Mouse (Mus musculus) MEL (cell line): ENCODE measurements around the gene Hoxb9. TPM values are rescaled to one million over a fixed set of nuclear protein-coding genes. Genes with fewer than 3 reads are reported as not detected.

ENCODE experiments used
- DNase-seq: peaks from one replicate; pipeline ENCODE4 v3.0.0; 2011; ENCODE audit warnings: low read depth, low spot score
- H3K27ac ChIP-seq: 2 replicates; pipeline ENCODE4 v1.5.1; 2012; ENCODE audit warnings: low read depth, mild to moderate bottlenecking, control low read depth, low read length, moderate library complexity; ENCODE audit not compliant: control insufficient read depth
- H3K27me3 ChIP-seq, 2 experiments: fragments of 150-350 bp in 1 of 2; sonication (generic) in 1 of 2; 2 replicates each; pipeline ENCODE4 v1.6.1; 2012; ENCODE audit warnings: low read length in 2 of 2, mild to moderate bottlenecking in 2 of 2, improper control_type of control experiment in 1 of 2, moderate library complexity in 1 of 2; ENCODE audit not compliant: insufficient read depth in 2 of 2, control insufficient read depth in 1 of 2
- H3K36me3 ChIP-seq, 2 experiments: 2 replicates each; pipeline ENCODE4 v1.6.1; 2012 to 2014; ENCODE audit warnings: low read length in 2 of 2, improper control_type of control experiment in 1 of 2, inconsistent platforms in 1 of 2, mild to moderate bottlenecking in 1 of 2; ENCODE audit not compliant: insufficient read depth in 2 of 2, control insufficient read depth in 1 of 2
- H3K4me1 ChIP-seq, 2 experiments: fragments of 150-350 bp in 1 of 2; sonication (generic) in 1 of 2; 2 replicates each; pipeline ENCODE4 v1.6.1; 2012; ENCODE audit warnings: low read length in 2 of 2, improper control_type of control experiment in 1 of 2, mild to moderate bottlenecking in 1 of 2; ENCODE audit not compliant: insufficient read depth in 2 of 2, control insufficient read depth in 1 of 2
- H3K4me3 ChIP-seq, 2 experiments: fragments of 150-350 bp in 1 of 2; sonication (generic) in 1 of 2; 2 replicates each; pipeline ENCODE4 v1.5.1; 2012; ENCODE audit warnings: low read depth in 2 of 2, low read length in 2 of 2, mild to moderate bottlenecking in 2 of 2, moderate library complexity in 2 of 2, control low read depth in 1 of 2, improper control_type of control experiment in 1 of 2; ENCODE audit not compliant: control insufficient read depth in 1 of 2, insufficient read depth in 1 of 2
- H3K79me2 ChIP-seq: 2 replicates; pipeline ENCODE4 v1.6.1; 2012; ENCODE audit warnings: mild to moderate bottlenecking, low read length, moderate library complexity; ENCODE audit not compliant: control insufficient read depth, poor library complexity, insufficient read depth
- H3K9ac ChIP-seq: 2 replicates; pipeline ENCODE4 v1.6.1; 2012; ENCODE audit warnings: low read depth, mild to moderate bottlenecking, control low read depth, low read length, moderate library complexity; ENCODE audit not compliant: control insufficient read depth, poor library complexity, severe bottlenecking
- H3K9me3 ChIP-seq: fragments of 150-350 bp; sonication (generic); replicated peaks from 2 replicates; pipeline ENCODE4 v1.6.1; 2012; ENCODE audit warnings: mild to moderate bottlenecking, low read length, improper control_type of control experiment, moderate library complexity; ENCODE audit not compliant: insufficient read depth
- E2F4 ChIP-seq: IDR thresholded peaks from 2 replicates; pipeline ENCODE4 v1.6.1; 2011; ENCODE audit warnings: low read depth, low read length, improper control_type of control experiment, borderline replicate concordance
- GABPA ChIP-seq: IDR thresholded peaks from 2 replicates; pipeline ENCODE4 v1.6.1; 2012; ENCODE audit warnings: low read depth, mild to moderate bottlenecking, inconsistent platforms, low read length, improper control_type of control experiment, moderate library complexity
- HCFC1 ChIP-seq: IDR thresholded peaks from 2 replicates; pipeline ENCODE4 v1.6.1; 2012; ENCODE audit warnings: low read depth, mild to moderate bottlenecking, inconsistent platforms, low read length, improper control_type of control experiment, moderate library complexity
- JUND ChIP-seq: IDR thresholded peaks from 2 replicates; pipeline ENCODE4 v1.6.1; 2011; ENCODE audit warnings: low read depth, mild to moderate bottlenecking, improper control_type of control experiment, low read length
- KAT2A ChIP-seq: conservative IDR thresholded peaks from 2 replicates; pipeline ENCODE4 v1.6.1; 2012; ENCODE audit warnings: low read depth, low read length, improper control_type of control experiment, inconsistent platforms
- MAFK ChIP-seq: IDR thresholded peaks from 2 replicates; pipeline ENCODE4 v1.6.1; 2011; ENCODE audit warnings: low read depth, mild to moderate bottlenecking, low read length, improper control_type of control experiment, borderline replicate concordance
- MAX ChIP-seq: IDR thresholded peaks from 2 replicates; pipeline ENCODE4 v1.6.1; 2011; ENCODE audit warnings: low read length, improper control_type of control experiment
- MXI1 ChIP-seq: IDR thresholded peaks from 2 replicates; pipeline ENCODE4 v1.6.1; 2011; ENCODE audit warnings: mild to moderate bottlenecking, low read depth, low read length, improper control_type of control experiment
- MYC ChIP-seq: IDR thresholded peaks from 2 replicates; pipeline ENCODE4 v1.6.1; 2011; ENCODE audit warnings: low read depth, mild to moderate bottlenecking, low read length, improper control_type of control experiment, moderate library complexity
- POLR2A ChIP-seq, 2 experiments: IDR thresholded peaks; 2 replicates each; pipeline ENCODE4 v1.6.1; 2011 to 2012; ENCODE audit warnings: low read length in 2 of 2, mild to moderate bottlenecking in 2 of 2, control low read depth in 1 of 2, improper control_type of control experiment in 1 of 2, low read depth in 1 of 2, moderate library complexity in 1 of 2; ENCODE audit not compliant: control insufficient read depth in 1 of 2, insufficient read depth in 1 of 2, poor library complexity in 1 of 2
- SMC3 ChIP-seq: IDR thresholded peaks from 2 replicates; pipeline ENCODE4 v1.6.1; 2011; ENCODE audit warnings: low read depth, low read length, improper control_type of control experiment
- USF2 ChIP-seq, 2 experiments: IDR thresholded peaks; 2 replicates each; pipeline ENCODE4 v1.6.1; 2011 to 2012; ENCODE audit warnings: improper control_type of control experiment in 2 of 2, low read length in 2 of 2, borderline replicate concordance in 1 of 2, inconsistent platforms in 1 of 2, low read depth in 1 of 2, mild to moderate bottlenecking in 1 of 2; ENCODE audit not compliant: insufficient read depth in 1 of 2
- ZC3H11A ChIP-seq: IDR thresholded peaks from 2 replicates; pipeline ENCODE4 v1.6.1; 2012; ENCODE audit warnings: low read depth, mild to moderate bottlenecking, inconsistent platforms, low read length, improper control_type of control experiment
- ZMIZ1 ChIP-seq: IDR thresholded peaks from 2 replicates; pipeline ENCODE4 v1.6.1; 2012; ENCODE audit warnings: low read depth, mild to moderate bottlenecking, inconsistent platforms, low read length, improper control_type of control experiment, moderate library complexity
- polyA plus RNA-seq, 2 experiments: library from polyadenylated mRNA; stranded (reverse) in 1 of 2; unstranded in 1 of 2; fragments of >175 nt in 1 of 2; fragments of >200 nt in 1 of 2; gene quantifications; 2 replicates each; pipeline versions ENCODE4 v1.2.1 to v1.2.4; 2012; ENCODE audit warnings: low replicate concordance in 2 of 2, low read depth in 1 of 2; ENCODE audit not compliant: insufficient read length in 2 of 2, insufficient read depth in 1 of 2, missing spikeins in 1 of 2
- total RNA-seq: library from RNA; depleted of rRNA; stranded (reverse); fragments of 300-350 nt; gene quantifications from 2 replicates; pipeline ENCODE4 v1.2.3, GENCODE M21; 2012

Hoxb9 gene
- total and polyA plus RNA-seq, 3 experiments = not detected

GRCm38 (mm10) chr11:96254221-96254620 is 17.0 kb upstream of the Hoxb9 start:
- H3K4me1 ChIP-seq = no peaks in the 10 kb centered on the region
- no peaks in the 10 kb centered on the region for H3K36me3 ChIP-seq
- no peak overlapping the region for H3K4me3 ChIP-seq
- no peak for DNase-seq
- TF ChIP-seq JUND (no peak), GABPA (no peak), MXI1 (no peak)
- no peak overlapping the region for H3K27ac ChIP-seq
- H3K9me3 ChIP-seq = no peaks in the 10 kb centered on the region
- no peak overlapping the region for H3K9ac ChIP-seq
- no peaks in the 10 kb centered on the region for H3K79me2 ChIP-seq
- H3K27me3 ChIP-seq = peaks cover 6 to 14% of the 10 kb centered on the region in 2 experiments; a peak in 3 of 4 replicates

GRCm38 (mm10) chr11:96255111-96255995 is 15.9 kb upstream of the Hoxb9 start:
- no peaks in the 10 kb centered on the region for H3K36me3 ChIP-seq
- H3K27me3 ChIP-seq = peaks cover 10 to 14% of the 10 kb centered on the region in 2 experiments
- no peaks in the 10 kb centered on the region for H3K4me1 ChIP-seq
- DNase-seq = no peak
- no peak overlapping the region for H3K9ac ChIP-seq
- H3K79me2 ChIP-seq = no peaks in the 10 kb centered on the region
- H3K27ac ChIP-seq = no peak overlapping the region
- no peaks in the 10 kb centered on the region for H3K9me3 ChIP-seq
- TF ChIP-seq SMC3 (no peak), HCFC1 (no peak), ZMIZ1 (no peak), ZC3H11A (no peak), USF2 (IDR thresholded peaks at IDR 0.05; ENCODE audit: borderline replicate concordance in 1 of 2, insufficient read depth in 1 of 2, low read depth in 1 of 2, low read length in 2 of 2) (no peak), POLR2A (IDR thresholded peaks at IDR 0.05; ENCODE audit: control insufficient read depth in 1 of 2, insufficient read depth in 1 of 2, low read depth in 1 of 2, low read length in 2 of 2, poor library complexity in 1 of 2) (no peak), KAT2A (no peak), MAX (no peak), MAFK (no peak), E2F4 (no peak), MYC (no peak)
- TF ChIP-seq, all 39 proteins: peak for 0
- H3K4me3 ChIP-seq = no peak overlapping the region
